Mouse (Mus musculus) embryonic facial prominence, embryonic 14.5 days (tissue): ENCODE measurements around the gene Ccser2. TPM values are rescaled to one million over a fixed set of nuclear protein-coding genes. Genes with fewer than 3 reads are reported as not detected.
A peak's percentile ranks its signal among the peaks of the same experiment; 100 is the strongest.

Source experiments
- ATAC-seq: fragments of 200-750 bp; cut with Nextera tagmentation; 2 replicates; pipeline ENCODE4 v1.8.0; 2017; ENCODE audit warnings: low read depth, moderate number of reproducible peaks, moderate TSS enrichment
- DNase-seq: peaks from one replicate; pipeline ENCODE4 v3.0.0-alpha.2; 2015; ENCODE audit warnings: low spot score
- H3K27ac ChIP-seq: fragments of 300-500 bp; sonication (generic); replicated peaks from 2 replicates; pipeline ENCODE4 v1.5.1; 2014; ENCODE audit warnings: low read depth, mild to moderate bottlenecking, low read length, moderate library complexity
- H3K27me3 ChIP-seq: fragments of 300-500 bp; sonication (generic); replicated peaks from 2 replicates; pipeline ENCODE4 v1.6.1; 2014; ENCODE audit warnings: low read length; ENCODE audit not compliant: control insufficient read depth, insufficient read depth
- H3K36me3 ChIP-seq: fragments of 300-500 bp; sonication (generic); 2 replicates; pipeline ENCODE4 v1.6.1; 2014; ENCODE audit warnings: low read length, mixed read lengths; ENCODE audit not compliant: control insufficient read depth, insufficient read depth
- H3K4me1 ChIP-seq: fragments of 300-500 bp; sonication (generic); 2 replicates; pipeline ENCODE4 v1.6.1; 2014; ENCODE audit warnings: antibody characterized with exemption, low read length; ENCODE audit not compliant: control insufficient read depth, insufficient read depth
- H3K4me2 ChIP-seq: fragments of 300-500 bp; sonication (generic); 2 replicates; pipeline ENCODE4 v1.6.1; 2014; ENCODE audit warnings: low read depth, mild to moderate bottlenecking, low read length, moderate library complexity, mixed read lengths
- H3K4me3 ChIP-seq: fragments of 300-500 bp; sonication (generic); 2 replicates; pipeline ENCODE4 v1.5.1; 2014; ENCODE audit warnings: low read depth, mild to moderate bottlenecking, low read length
- H3K9ac ChIP-seq: fragments of 300-500 bp; sonication (generic); 2 replicates; pipeline ENCODE4 v1.6.1; 2014; ENCODE audit warnings: low read depth, mild to moderate bottlenecking, low read length, moderate library complexity, mixed read lengths
- H3K9me3 ChIP-seq: fragments of 300-500 bp; sonication (generic); 2 replicates; pipeline ENCODE4 v1.6.1; 2016; ENCODE audit warnings: low read length; ENCODE audit not compliant: control insufficient read depth
- WGBS: fragments of 180-500 bp; shearing (Covaris S2); extraction: QIAGEN DNeasy Blood & Tissue Kit; methylation state at CpG from one replicate; pipeline ENCODE4 v1.1.7; 2014; 5-methylcytosine and 5-hydroxymethylcytosine counted together
- polyA plus RNA-seq: library from polyadenylated mRNA; unstranded; fragments of >200 nt; fragmentation: Nextera tagmentation; extraction: Ambion mirVana; gene quantifications from 2 replicates; pipeline ENCODE4 v1.2.1, GENCODE M21; 2014

The Ccser2 gene
- polyA plus RNA-seq, 1 experiment from 2014 or later = 49.6 TPM

DNA sequence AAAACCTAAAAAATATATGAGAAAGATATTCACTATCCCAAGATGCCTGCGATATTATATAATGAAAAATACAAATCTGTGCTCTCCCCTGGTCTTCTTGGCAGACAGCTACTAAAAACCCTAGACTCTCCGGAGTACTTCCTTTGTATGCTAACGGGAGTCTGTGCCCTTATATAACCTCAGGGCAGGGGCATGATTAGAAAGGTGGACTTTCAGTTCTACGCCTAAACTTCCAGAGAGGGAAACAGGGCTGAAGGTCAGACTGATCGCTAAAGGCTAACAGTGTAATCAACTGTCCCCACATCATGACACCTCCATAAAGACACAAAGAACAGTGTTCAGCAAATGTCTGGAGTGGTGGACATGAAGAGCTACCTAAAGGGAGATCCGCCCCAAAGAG, 11.3 kb downstream of the Ccser2 start:
- DNase-seq = no peak
- Histone ChIP-seq H3K36me3 (no peaks in the 10 kb centered on the region), H3K27me3 (no peaks in the 10 kb centered on the region), H3K4me1 (no peaks in the 10 kb centered on the region; the same call in 1 of the 2 replicates), H3K4me3 (no peak overlapping the region), H3K4me2 (no peak overlapping the region), H3K9me3 (no peaks in the 10 kb centered on the region), H3K9ac (no peak overlapping the region), H3K27ac (no peak overlapping the region)
- no peak for ATAC-seq
- 70% methylated on average over 6 of the region's 6 CpGs for WGBS

DNA sequence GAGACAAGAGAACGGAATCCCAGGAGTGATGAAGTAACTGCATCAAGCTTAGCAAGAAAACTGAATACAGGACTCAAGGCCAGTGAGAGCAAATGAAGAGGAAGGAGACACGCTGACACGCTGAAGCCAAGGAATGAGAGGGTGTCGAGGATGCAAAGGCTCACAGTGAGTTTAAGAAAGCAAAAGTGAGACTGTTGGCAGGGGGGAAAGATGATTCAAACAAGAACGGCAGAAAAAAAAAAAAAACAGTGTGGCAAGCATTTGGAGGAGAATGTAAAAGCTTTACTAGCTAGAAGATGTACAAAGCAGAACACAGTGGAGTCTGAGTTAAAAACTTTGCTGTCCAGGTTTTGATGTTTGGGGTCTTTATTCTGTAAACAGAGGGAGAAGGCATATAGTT, 11.9 kb downstream of the Ccser2 start:
- 61% methylated on average over 5 of the region's 5 CpGs for WGBS
- Histone ChIP-seq H3K36me3 (no peaks in the 10 kb centered on the region), H3K4me3 (no peak overlapping the region), H3K27me3 (no peaks in the 10 kb centered on the region), H3K9me3 (no peaks in the 10 kb centered on the region), H3K27ac (no peak overlapping the region), H3K4me1 (no peaks in the 10 kb centered on the region; the same call in 1 of the 2 replicates), H3K9ac (no peak overlapping the region), H3K4me2 (no peak overlapping the region)
- DNase-seq (no peak), ATAC-seq (no peak)

DNA sequence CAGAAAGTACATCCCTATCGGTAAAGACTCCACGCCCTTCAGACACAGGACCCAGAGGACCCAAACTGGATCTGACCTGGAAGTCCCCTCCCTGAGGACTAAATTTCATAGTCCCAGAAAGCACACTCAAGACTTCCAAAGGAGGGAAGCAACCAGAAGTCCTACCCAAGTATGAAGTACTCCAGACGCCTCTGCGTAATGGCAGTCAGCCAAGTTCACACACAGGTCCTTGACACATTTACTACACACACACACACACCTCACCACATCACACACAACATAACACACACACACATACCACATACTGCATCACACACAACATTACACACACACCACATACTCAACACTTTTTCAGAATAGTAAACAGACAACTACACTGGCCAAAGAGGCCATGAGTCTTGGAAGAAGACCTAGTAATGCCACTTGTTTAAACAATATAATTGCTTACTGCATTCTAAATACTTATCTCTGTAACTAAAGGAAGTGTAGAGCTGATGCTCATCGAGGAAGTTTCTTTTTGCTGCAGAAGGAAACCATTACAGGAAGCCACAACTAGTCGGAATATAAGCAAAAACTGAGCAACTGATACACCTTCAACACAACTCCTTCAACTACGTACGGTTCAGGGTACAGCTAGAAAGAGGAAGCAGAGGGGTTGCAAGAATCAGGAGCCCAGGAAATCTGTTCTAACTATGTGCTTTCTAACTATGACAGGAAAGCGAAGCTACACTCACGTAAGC, 15.7 kb downstream of the Ccser2 start:
- Histone ChIP-seq H3K36me3 (no peaks in the 10 kb centered on the region), H3K4me1 (no peaks in the 10 kb centered on the region), H3K27ac (no peak overlapping the region), H3K4me3 (no peak overlapping the region), H3K27me3 (no peaks in the 10 kb centered on the region), H3K4me2 (no peak overlapping the region), H3K9ac (no peak overlapping the region), H3K9me3 (no peaks in the 10 kb centered on the region)
- 81% methylated on average over 10 of the region's 10 CpGs for WGBS
- DNase-seq = no peak
- no peak for ATAC-seq

DNA sequence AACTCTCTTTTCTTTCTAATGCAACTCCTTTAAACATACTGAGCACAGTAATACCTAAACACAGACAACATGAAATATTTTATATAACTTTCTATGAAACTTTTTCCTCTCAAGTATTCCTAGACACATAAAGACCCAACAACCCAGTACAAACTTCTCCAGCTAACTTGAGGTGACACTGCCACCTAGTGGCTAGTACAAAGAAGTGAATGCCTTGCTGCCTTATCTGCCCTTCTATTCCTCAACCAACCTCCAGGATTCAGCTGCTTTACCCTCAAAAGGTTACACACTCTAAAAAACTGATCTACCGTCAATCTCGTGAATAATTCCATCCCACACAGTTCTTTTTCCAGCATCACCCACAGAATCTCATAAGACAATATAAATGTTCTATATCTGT, 16.4 kb downstream of the Ccser2 start:
- no peaks in the 10 kb centered on the region for H3K9me3 ChIP-seq
- no peaks in the 10 kb centered on the region for H3K4me1 ChIP-seq
- no peaks in the 10 kb centered on the region for H3K27me3 ChIP-seq
- no peaks in the 10 kb centered on the region for H3K36me3 ChIP-seq
- H3K9ac ChIP-seq = no peak overlapping the region
- no peak overlapping the region for H3K4me2 ChIP-seq
- 36% methylated on average over 2 of the region's 2 CpGs for WGBS
- H3K4me3 ChIP-seq = no peak overlapping the region
- DNase-seq (peak; percentile 64), ATAC-seq (0 out of 2 replicates have a peak, but pooled peaks have one; percentile 44)
- H3K27ac ChIP-seq = no peak overlapping the region

DNA sequence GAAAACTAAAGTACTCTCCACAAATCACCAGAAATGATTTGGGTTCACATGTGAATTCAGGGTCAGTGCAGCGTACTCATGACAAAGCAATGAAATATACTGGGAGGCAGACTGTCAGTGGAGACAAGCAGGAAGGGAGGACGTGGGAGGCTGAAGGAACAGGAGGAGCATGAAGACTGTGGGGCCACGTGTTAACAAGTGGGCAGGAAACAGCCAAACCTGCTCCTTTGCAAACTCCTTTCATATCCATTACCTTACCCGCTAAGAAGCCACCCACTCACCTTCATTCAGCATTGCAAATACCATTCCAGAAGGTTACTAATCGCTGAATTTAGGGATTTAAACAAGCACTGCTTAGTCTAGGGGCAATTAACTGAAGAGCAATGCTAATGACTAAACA, 25.9 kb downstream of the Ccser2 start:
- H3K4me1 ChIP-seq = no peaks in the 10 kb centered on the region
- DNase-seq (no peak), ATAC-seq (peak; percentile 41; the same call in 1 of the 2 replicates)
- no peak overlapping the region for H3K27ac ChIP-seq
- H3K9me3 ChIP-seq = no peaks in the 10 kb centered on the region
- no peaks in the 10 kb centered on the region for H3K27me3 ChIP-seq
- H3K9ac ChIP-seq = no peak overlapping the region
- no peak overlapping the region for H3K4me3 ChIP-seq
- peaks cover 28% of the 10 kb centered on the region for H3K36me3 ChIP-seq
- 49% methylated on average over 5 of the region's 5 CpGs for WGBS
- no peak overlapping the region for H3K4me2 ChIP-seq

DNA sequence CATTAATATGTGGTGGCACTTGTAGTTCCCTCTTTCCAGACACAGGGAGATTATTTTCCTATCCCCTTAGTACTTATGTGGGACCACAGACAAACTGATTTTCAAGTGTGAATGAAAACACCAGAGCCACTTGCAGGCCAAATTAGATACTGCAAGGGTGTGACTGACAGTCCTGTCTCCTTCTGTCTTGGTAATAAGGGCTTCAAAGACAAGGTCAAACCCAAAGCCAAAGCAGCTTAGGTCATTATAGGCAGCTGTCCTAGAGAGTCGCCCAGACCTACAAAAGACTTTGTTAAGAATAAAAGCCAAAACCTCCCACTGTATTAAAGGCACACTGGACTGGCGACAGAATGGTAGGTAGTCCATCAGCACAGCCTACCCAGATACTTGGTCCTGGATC, 30.6 kb downstream of the Ccser2 start:
- Histone ChIP-seq H3K27me3 (no peaks in the 10 kb centered on the region), H3K4me1 (no peaks in the 10 kb centered on the region), H3K4me3 (no peak overlapping the region), H3K27ac (no peak overlapping the region), H3K9ac (no peak overlapping the region), H3K4me2 (no peak overlapping the region), H3K9me3 (no peaks in the 10 kb centered on the region), H3K36me3 (peaks cover 28% of the 10 kb centered on the region)
- DNase-seq = no peak
- WGBS = 65% methylated on average over 2 of the region's 2 CpGs
- ATAC-seq = no peak

DNA sequence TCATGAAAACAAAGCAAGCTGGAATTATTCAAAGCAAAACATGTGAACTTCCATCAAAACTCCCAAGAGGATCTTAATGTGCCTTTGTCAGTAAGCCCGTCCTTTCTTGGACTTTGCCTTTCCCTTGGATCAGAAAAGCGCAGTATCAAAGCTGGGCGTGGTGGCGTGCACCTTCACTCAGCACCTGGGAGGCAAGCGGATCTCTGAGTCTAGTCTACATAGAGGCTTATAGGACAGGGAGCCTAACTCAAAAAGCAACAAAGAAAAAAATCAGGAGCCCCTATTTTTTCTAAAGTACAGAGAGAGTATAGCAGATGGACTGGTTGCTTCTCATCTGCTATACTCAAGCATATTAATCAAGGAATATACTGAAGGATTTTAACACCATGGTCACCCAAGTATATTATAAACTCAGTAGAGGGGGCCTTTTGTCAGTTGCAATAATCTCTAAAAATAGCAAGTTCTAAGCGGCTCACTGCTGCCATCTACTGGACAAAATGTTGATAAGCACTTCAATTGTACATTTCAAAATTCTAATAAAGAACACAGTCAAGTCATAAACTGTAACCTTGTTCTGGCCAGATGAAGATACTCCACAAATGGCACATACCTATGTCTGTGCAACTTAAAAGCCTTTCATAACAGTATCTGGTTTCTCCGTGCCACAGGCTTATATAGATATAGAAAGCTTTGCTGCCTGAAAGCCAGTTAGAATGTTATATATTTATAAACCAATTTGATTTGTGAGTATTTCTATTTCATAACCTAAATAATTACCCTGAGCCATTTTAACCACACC, 31.3 kb downstream of the Ccser2 start:
- H3K9ac ChIP-seq = no peak overlapping the region
- 69% methylated on average over 7 of the region's 7 CpGs for WGBS
- no peak overlapping the region for H3K4me2 ChIP-seq
- no peaks in the 10 kb centered on the region for H3K27me3 ChIP-seq
- ATAC-seq = no peak
- peak; percentile 75 for DNase-seq
- H3K36me3 ChIP-seq = peaks cover 28% of the 10 kb centered on the region
- no peaks in the 10 kb centered on the region for H3K9me3 ChIP-seq
- no peaks in the 10 kb centered on the region for H3K4me1 ChIP-seq
- no peak overlapping the region for H3K4me3 ChIP-seq
- H3K27ac ChIP-seq = no peak overlapping the region

DNA sequence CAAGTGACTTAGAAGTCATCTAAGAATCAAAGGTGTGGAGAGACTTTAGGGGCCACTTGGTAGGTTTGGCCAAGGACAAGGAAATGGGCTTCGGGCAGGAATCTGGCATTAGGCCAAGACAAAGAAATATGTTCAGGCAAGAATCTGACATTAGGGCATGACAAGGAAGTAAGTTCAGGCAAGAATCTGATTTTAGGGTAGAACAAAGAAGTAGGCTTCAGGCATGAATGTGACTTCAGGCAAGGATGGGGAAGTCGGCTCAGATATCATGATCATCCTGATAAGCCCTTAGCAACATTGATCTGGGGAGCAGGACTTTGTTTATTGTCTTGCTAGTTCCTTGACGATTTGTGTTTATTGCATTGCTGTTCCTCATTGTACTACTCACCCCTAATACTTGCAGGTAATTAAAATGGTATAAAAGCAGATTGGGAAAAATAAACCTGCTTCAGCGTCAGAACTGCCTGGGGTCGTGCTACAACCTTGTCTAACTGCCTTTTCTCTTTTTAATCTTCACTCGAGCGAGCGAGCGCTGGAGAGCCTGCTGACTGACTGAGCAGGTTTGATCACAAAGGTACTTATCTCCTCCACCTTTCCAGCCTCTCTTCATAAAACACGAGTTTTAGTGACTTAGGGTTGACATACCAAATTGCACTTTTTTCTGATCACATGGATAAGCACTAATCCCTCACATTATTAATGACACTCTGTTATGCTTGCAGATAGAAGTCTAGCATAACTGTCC, 35.8 kb downstream of the Ccser2 start:
- Histone ChIP-seq H3K4me1 (no peaks in the 10 kb centered on the region), H3K36me3 (0 out of 2 replicates have a peak, but pooled peaks cover 3% of the 10 kb centered on the region), H3K4me2 (no peak overlapping the region), H3K27ac (no peak overlapping the region; the same call in 1 of the 2 replicates), H3K9ac (no peak overlapping the region), H3K4me3 (no peak overlapping the region), H3K9me3 (no peaks in the 10 kb centered on the region), H3K27me3 (no peaks in the 10 kb centered on the region)
- ATAC-seq = peak; percentile 79
- peak; percentile 55 for DNase-seq
- 65% methylated on average over 10 of the region's 10 CpGs for whole genome bisulfite sequencing
